Mouse (Mus musculus) kidney, postnatal 4 days (tissue): ENCODE results near the gene Ino80e.

Source experiments
- DNase-seq, 2 experiments: peaks; one replicate each; pipeline ENCODE4 v3.0.0; 2021; ENCODE audit warnings: mixed read lengths in 2 of 2

Ino80e gene

DNA sequence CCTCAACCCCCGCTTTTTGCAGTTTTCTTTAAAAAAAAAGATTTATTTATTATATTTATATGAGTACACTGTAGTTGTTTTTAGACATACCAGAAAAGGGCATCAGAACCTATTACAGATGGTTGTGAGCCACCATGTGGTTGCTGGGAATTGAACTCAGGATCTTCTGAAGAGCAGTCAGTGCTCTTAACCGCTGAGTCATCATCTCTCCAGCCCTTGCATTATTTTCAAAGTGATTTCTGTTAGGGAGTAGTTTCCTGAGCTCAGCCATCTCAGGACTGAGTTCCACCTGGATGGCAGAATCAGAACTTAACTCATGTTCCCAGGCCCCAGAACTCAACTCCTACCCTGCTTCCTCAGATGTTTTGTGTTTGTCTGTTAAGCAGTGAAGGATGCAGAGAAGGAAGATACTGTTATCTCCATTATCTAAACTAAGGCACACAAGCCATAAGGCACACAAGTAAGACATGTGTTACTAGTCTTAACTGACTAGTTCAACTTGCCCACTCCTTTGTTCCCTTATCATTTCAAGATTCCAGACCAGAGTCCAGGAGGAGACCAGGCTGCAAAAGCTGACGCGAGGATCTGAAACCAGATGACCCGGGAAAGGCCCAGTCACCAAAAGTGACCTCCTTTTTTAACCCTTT, 52.3 kb downstream of the Ino80e start:
- DNase-seq: no peak

DNA sequence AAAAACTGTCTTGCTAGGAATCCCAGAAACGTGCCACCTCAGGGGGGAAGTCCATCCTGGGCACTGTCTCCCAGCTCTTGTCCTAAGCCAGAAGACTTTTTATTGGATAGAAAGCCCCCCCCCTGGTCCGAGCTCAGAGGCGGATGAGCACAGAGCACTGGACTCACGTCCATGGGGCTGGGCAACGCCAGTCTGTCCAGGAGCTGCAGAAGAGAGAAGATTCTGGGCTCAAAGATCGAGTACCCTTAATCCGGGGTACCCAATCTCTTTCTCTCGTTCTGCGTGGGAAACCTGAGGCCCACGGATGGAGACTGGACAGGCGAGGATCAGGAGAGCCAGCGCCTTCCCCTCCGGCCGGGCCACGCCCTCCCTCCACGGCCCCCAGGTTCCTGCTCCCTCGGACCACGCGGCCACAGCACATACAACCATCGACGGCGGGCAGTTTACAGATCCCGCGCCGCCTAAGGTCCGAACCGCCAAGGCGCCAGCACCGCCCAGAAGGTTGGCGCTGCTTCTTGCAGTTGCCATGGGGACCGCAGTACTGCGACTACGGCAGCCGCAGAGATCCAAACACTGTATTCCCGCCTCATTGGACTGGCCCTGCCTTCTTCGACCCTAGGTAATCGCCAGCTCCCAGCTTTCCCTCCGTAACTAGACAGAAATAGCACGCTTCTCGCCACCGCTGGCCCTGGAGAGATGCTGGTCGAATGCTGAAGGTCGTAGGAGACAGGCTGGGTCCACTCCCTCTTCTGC, 53.3 kb downstream of the Ino80e start:
- DNase-seq: peak; percentile 91 to 93

DNA sequence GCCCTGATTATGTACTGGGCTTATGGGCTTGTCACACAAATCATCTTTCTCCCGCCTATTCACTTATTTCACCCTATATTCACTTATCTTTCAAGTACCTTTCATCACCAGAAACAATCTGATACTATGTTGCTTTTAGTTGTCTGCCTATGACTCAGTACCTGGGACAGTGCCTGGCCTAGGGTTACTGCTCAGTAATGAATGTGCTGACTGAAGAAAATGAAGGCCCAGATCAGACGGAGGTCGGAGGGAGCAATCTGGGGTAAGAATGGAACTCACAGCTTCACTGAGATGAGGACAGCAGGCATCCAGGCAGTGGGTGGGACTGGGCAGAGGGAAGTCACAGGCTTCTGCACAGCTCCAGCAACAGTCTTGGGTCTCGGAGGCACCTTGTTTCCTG, 54.8 kb downstream of the Ino80e start:
- DNase-seq: no peak

DNA sequence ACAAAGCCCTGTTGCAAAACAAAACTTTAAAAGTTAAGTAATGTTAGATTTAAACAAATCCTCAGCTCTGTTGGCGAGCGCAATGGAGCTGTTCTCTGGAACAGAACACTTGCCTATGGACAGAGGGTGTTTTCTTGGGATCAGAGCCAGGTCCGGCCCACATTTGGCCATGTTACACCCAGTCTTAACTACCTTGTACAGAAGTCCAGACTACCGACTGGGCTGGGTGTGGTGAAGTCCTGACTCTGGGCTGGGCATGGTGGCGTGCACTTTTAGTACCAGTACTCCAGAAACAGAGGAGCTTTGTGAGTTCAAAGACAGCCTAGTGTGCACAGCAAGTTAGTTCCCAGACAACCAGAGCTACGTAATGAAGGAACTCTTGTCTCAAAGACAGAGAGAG, 55.2 kb downstream of the Ino80e start:
- no peak for DNase-seq

DNA sequence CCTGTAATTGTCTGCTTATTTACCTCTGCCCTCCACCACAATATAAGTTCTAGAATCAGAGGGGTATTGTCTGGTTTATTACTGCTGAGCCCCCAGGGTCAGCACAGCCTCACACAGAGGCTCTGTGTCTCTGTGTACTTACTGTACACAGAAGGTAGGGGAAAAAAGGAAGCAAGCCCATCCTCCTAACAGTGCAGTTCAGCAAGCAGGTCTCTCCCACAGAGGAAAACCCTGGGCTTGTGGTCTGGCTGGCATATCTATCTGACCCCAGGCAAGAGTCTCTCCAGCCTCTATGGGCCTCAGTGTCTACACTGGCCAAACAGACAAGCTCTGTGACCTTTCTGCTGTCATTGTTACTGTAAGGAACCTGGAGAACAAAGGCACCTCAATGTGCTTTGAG, 58.4 kb downstream of the Ino80e start:
- DNase-seq: no peak

DNA sequence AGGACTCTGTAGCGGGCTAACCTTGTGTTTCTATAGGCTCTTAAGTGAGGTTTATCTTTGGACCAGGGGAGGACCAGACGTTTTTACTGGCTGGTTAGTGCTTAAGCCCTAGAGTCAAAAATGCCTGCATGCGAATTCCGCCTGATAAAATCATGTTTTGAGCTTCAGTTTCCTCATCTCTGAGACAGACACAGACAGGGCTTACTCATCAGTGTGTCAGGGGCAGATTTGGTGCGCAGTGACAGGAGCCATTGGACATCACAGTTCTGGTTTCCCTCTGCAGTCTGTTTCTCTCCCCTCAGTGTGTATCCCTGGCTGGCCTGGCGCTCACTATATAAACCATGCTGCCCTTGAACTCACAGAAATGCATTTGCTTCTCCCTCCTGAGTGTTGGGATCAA, 59.0 kb downstream of the Ino80e start:
- no peak for DNase-seq

DNA sequence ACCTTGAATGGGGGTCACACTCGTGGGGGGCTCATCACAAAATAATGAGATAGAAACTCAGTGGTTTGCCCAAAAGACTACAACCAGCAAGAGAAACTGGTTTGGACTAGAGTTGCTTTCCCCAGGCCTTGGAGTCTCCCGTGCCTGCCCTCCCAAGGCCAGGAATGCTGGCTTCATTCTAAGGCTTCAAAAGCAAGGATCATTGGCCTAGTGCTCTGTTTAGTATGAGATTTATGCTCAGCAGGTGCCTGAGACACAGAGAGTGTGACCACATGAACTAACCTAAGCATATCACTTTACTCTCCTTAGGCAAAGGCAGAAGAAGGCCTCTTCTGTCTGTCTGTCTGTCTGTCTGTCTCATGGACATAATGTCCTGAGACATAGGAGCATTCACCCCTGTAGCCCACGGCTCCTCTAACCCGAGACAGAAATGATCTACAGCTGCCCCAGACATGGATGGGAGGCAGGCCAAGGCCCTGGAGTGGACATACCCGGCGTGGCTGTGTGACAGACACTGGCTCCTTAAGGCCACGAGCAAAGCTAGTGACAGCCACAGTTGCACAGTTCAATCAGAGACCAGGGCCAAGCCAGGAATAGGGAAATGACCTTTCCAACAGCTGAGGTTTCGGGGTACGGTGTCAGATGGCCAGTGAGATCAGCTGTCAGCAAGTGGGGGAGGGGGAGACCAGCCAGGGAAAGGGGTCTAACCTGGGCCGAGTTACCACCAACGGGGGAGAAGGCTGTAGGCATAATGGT, 59.9 kb downstream of the Ino80e start:
- DNase-seq: no peak

DNA sequence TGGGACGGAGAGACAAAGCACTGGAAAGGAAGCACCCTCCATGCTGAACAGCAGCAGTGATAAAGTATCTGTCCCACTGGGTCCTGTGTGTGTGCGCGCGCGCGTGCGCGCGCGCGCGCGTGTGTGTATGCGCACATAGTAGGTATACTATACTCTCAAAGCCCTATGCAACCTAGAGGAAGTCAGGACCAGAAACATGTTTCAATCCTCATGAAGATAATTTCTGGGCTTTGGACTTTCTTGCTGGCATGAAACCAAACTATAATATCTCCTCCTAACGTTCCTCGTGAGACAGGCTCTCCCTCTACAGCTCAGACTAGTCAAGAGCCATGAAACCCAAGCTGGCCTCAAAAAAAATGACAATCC, 61.1 kb downstream of the Ino80e start:
- DNase-seq: no peak
